Mouse (Mus musculus) layer of hippocampus, postnatal 14 days (tissue): Measurements from ENCODE around the gene Plekhs1. TPM values are rescaled to one million over a fixed set of nuclear protein-coding genes. Genes with fewer than 3 reads are reported as not detected.
"Not testable (repeated sequence)": the region's sequence is repeated elsewhere in the genome, so short reads cannot be mapped to it uniquely, and the experiment has no call there.

Source experiments
- DNase-seq, 2 experiments: peaks; one replicate each; pipeline ENCODE4 v3.0.0; 2021 to 2022; ENCODE audit warnings: low spot score in 2 of 2, mixed read lengths in 1 of 2
- total RNA-seq, 2 experiments: library from RNA; stranded (reverse); gene quantifications; 2 replicates each; pipeline ENCODE4 v1.2.3; 2021

Gene Plekhs1
- total RNA-seq, 2 experiments from 2014 or later: 0.45 to 1.1 TPM

- no peak for DNase-seq
These were observed 6.1 kb upstream of the Plekhs1 start for GRCm38 (mm10) chr19:56455369-56455768.

GRCm38 (mm10) chr19:56457569-56457968, 3.9 kb upstream of the Plekhs1 start:
- no peak for DNase-seq

- DNase-seq: no peak
These were observed 2.0 kb upstream of the Plekhs1 start for GRCm38 (mm10) chr19:56459154-56460050.

GRCm38 (mm10) chr19:56460241-56460640, 1.2 kb upstream of the Plekhs1 start:
- no peak for DNase-seq

GRCm38 (mm10) chr19:56462786-56463185, 1.3 kb downstream of the Plekhs1 start:
- no peak for DNase-seq

- DNase-seq: no peak
These were observed 5.0 kb downstream of the Plekhs1 start for GRCm38 (mm10) chr19:56466486-56466885.

- DNase-seq: peak in 1 of 2 experiments; percentile 27
These were observed 9.0 kb downstream of the Plekhs1 start for GRCm38 (mm10) chr19:56470286-56471020.

GRCm38 (mm10) chr19:56471934-56472333, 10.5 kb downstream of the Plekhs1 start:
- DNase-seq: no peak

GRCm38 (mm10) chr19:56474869-56475550, 13.6 kb downstream of the Plekhs1 start:
- no peak for DNase-seq

- DNase-seq: no peak
These were observed 15.1 kb downstream of the Plekhs1 start for GRCm38 (mm10) chr19:56476546-56476945.

- DNase-seq: no peak
These were observed 15.8 kb downstream of the Plekhs1 start for GRCm38 (mm10) chr19:56477253-56477652.

- no peak for DNase-seq
These were observed 16.4 kb downstream of the Plekhs1 start for GRCm38 (mm10) chr19:56477832-56478231.

GRCm38 (mm10) chr19:56484630-56485375, 23.4 kb downstream of the Plekhs1 start:
- DNase-seq: no peak

GRCm38 (mm10) chr19:56485376-56486271, 24.2 kb downstream of the Plekhs1 start:
- no peak for DNase-seq

GRCm38 (mm10) chr19:56486926-56487325, 25.5 kb downstream of the Plekhs1 start:
- DNase-seq: no peak

GRCm38 (mm10) chr19:56487339-56487738, 25.9 kb downstream of the Plekhs1 start:
- DNase-seq: no peak

- no peak for DNase-seq
These were observed 28.2 kb downstream of the Plekhs1 start for GRCm38 (mm10) chr19:56489601-56490000.

- not testable (repeated sequence) for DNase-seq
These were observed 32.7 kb downstream of the Plekhs1 start for GRCm38 (mm10) chr19:56494157-56494556.

- not testable (repeated sequence) for DNase-seq
These were observed 41.6 kb downstream of the Plekhs1 start for GRCm38 (mm10) chr19:56503069-56503468.

- DNase-seq: not testable (repeated sequence)
These were observed 42.1 kb downstream of the Plekhs1 start for GRCm38 (mm10) chr19:56503525-56503924.
